Mouse (Mus musculus) C2C12 (cell line): Measurements from ENCODE around the gene Lrrc8d.

ENCODE experiments used
- CTCF ChIP-seq: IDR thresholded peaks from one replicate; pipeline ENCODE4 v1.5.1; 2011; ENCODE audit not compliant: control insufficient read depth, insufficient read depth, insufficient read length
- USF1 ChIP-seq: IDR thresholded peaks from one replicate; pipeline ENCODE4 v1.6.1; 2011; ENCODE audit warnings: low read depth, mild to moderate bottlenecking, control low read depth, moderate library complexity

DNA sequence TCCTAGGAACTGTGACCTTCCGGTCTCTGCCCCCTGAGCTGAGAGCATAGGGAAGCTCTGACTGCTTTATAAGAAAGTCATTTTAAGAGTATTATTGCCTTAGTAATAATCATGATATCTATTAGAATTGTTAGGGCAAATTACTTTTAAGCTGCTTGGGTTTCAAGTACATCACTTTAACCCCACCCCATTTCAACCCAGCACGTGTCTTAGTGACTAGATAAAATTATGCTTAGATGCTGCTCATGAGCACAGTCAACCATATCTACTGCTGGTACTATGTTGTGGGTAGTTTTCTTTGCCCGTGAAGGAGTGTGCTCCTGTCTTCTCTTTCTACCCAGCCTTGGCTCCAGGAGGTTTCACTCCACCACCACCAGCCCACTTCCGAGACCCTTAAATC is 21.5 kb downstream of the Lrrc8d start:
- TF ChIP-seq CTCF (no peak), USF1 (no peak)
